Comparison of ENCODE assay signal across 8 mouse cellular contexts in the genomic region with DNA sequence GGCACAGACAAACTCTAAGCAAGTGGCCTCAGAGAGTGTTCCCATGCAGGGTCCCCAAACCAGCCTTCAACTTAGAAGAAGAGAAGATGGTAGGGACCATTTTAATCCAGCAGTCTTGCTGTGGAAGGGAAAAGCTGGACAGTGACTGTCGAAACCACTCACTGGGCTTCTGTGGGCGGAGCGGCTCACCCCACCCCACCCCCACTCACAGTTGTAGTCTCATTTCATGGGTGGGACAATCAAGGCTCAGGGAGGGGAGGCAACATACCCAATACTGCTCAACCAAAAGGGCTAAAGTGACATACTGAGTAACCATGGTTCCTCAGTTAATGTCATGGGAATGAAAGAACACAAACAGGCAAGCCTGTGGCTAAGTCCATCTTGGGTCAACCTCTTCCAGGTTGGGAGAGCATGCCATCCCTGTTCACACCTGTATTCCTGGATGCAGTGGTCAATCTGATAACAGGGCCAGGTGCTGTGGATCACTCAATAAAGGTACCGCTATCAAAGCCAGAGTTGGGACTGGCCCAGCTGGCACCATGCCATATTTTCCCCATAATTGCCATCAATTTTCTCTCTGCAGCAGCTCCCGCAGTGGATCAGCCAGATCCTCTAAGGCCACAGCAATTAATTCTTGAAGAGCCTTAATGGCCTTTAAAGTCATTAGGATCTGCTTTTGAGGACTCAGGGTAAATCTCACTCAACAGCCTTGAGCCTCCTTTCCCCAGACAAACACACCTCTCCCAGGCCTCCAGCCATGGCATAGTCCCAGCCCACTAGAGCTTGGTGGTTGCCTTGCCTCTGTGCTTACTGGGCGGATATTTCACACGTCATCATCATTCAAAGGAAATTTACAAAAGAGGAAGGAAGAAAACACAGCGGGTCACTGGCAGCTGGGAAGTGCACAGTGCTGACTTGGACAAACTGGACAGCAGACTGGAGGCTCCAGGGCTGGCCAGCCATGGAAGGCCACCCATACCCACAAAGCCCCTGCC.
DNase-seq lines count a peak whose midpoint lies in the region; ATAC-seq lines count a peak whose summit lies in the region.

No protein-coding gene starts in this region.

- H3K4me2 ChIP-seq in lung, embryonic 15.5 days, result peak overlapping the region; percentile 14; the same call in 1 of the 2 replicates

- peak; percentile 80 for ATAC-seq in granulocyte monocyte progenitor cell, adult 5-6 weeks (replicated peaks; ENCODE audit: poor library complexity, severe bottlenecking)
- peak; percentile 28; the same call in 1 of the 2 replicates for ATAC-seq in lung, embryonic 15.5 days (ENCODE audit: borderline replicate concordance, extremely low read depth, low FRiP score, low TSS enrichment)
- ATAC-seq in activated CD4-positive, CD25-positive, alpha-beta regulatory T cell, adult 4 months, result no peak

- no peak overlapping the region for H3K9ac ChIP-seq in lung, embryonic 15.5 days

- H3K36me3 ChIP-seq in lung, embryonic 15.5 days, result no peaks in the 10 kb centered on the region

- H3K9me3 ChIP-seq in lung, embryonic 15.5 days, result no peaks in the 10 kb centered on the region

- H3K4me1 ChIP-seq in lung, embryonic 15.5 days, result peaks cover 86% of the 10 kb centered on the region

- peak; percentile 34 for DNase-seq in right cerebral cortex, postnatal 4 days
- DNase-seq in right cerebral cortex, adult 18-20 months, result no peak
- DNase-seq in kidney, adult 8-10 months, result peak; percentile 64 to 67
- peak; percentile 39 for DNase-seq in retina, embryonic 14.5 days (ENCODE audit: low spot score)
- DNase-seq in urinary bladder, postnatal 14 days (ENCODE audit: low spot score), result no peak

- no peak overlapping the region for H3K4me3 ChIP-seq in lung, embryonic 15.5 days

- 47% methylated on average over 8 of the region's 8 CpGs for WGBS in lung, embryonic 15.5 days

- H3K27ac ChIP-seq in lung, embryonic 15.5 days, result peak overlapping the region; percentile 58

- H3K27me3 ChIP-seq in lung, embryonic 15.5 days, result no peaks in the 10 kb centered on the region

Comparison
In these comparisons a context has a peak if more than half of its experiments do, and no peak if none do; other contexts are left out.
1. DNase-seq: peak in right cerebral cortex, postnatal 4 days (single experiment), kidney, adult 8-10 months (2 of 2) and retina, embryonic 14.5 days (single experiment); none in right cerebral cortex, adult 18-20 months (single experiment) and urinary bladder, postnatal 14 days (single experiment).